Mouse (Mus musculus) heart, adult 2 months (tissue): ENCODE measurements around the gene Acss2.

Experiments used
- EP300 ChIP-seq: fragments of 200-500 bp; IDR thresholded peaks from 2 replicates; pipeline ENCODE4 v1.6.1; 2011; ENCODE audit warnings: low read depth, low read length, control low read depth; ENCODE audit not compliant: insufficient read depth
- POLR2A ChIP-seq: fragments of 200-500 bp; IDR thresholded peaks from 2 replicates; pipeline ENCODE4 v1.6.1; 2011; ENCODE audit warnings: mild to moderate bottlenecking, low read depth, low read length, control low read depth; ENCODE audit not compliant: insufficient read depth

- no peak for TF ChIP-seq EP300
- no peak for TF ChIP-seq POLR2A
Measured at GRCm38 (mm10) chr2:155523706-155524105, 6.0 kb downstream of the Acss2 start.
